Mouse (Mus musculus): Measurements from ENCODE around the gene Trim71. TPM values are rescaled to one million over a fixed set of nuclear protein-coding genes. Genes with fewer than 3 reads are reported as not detected.

The Trim71 gene
- polyA plus RNA-seq, 1 experiment from 2014 or later, result 0.05 TPM

DNA sequence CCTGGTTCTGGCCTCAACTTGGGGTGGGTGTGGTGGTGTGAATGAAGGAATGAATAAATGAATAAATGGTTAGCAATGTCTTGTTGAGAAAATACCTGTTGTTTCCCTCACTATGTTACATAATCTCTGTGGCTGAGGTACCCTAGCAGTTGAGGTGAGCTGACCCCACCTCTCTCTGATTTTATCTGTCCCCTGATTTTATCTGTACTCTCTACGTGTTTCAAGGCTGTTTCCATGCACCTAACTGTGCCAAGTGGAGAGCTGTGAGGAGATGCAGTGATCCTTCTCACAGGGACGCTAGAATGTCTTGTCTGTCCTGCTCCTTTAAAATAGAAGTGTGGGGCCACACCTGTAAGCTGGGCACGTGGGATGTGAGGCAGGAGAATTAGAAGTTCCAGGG, 105.7 kb downstream of the Trim71 start:
- H3K4me1 ChIP-seq (ENCODE audit: insufficient read depth), result no peaks in the 10 kb centered on the region
- ATAC-seq (no peak), DNase-seq (no peak)
- no peak overlapping the region for H3K9ac ChIP-seq (replicated peaks)
- H3K9me3 ChIP-seq (ENCODE audit: low read length), result no peaks in the 10 kb centered on the region
- WGBS (ENCODE audit: insufficient replicate concordance), result 66% methylated on average over 3 of the region's 3 CpGs
- no peak overlapping the region for H3K4me2 ChIP-seq (ENCODE audit: low read depth, low read length)
- no peak for TF ChIP-seq CTCF (IDR thresholded peaks at IDR 0.05; ENCODE audit: low read depth)
- no peak for TF ChIP-seq EP300 (IDR thresholded peaks at IDR 0.05; ENCODE audit: low read depth)
- peaks cover 6% of the 10 kb centered on the region for H3K36me3 ChIP-seq (replicated peaks; ENCODE audit: insufficient read depth, low read length)
- H3K27me3 ChIP-seq (ENCODE audit: insufficient read depth, low read length), result no peaks in the 10 kb centered on the region
- no peak overlapping the region for H3K27ac ChIP-seq (ENCODE audit: low read depth)
- no peak overlapping the region for H3K4me3 ChIP-seq (ENCODE audit: low read depth, low read length)

Other genes with a start within 250 kb of the Trim71 start
- not detected in 2 replicates for gene Bcl2a1c, start 234.2 kb downstream of the Trim71 start, polyA plus RNA-seq (2015; fragmentation: Nextera tagmentation; extraction: Ambion mirVana)
- 19.9 and 20.1 TPM in 2 replicates for gene Crtap, start 173.7 kb downstream of the Trim71 start, polyA plus RNA-seq (2015; fragmentation: Nextera tagmentation; extraction: Ambion mirVana)
- 10.3 and 10.7 TPM in 2 replicates for gene Glb1, start 163.3 kb downstream of the Trim71 start, polyA plus RNA-seq (2015; fragmentation: Nextera tagmentation; extraction: Ambion mirVana)
- 1.4 and 2.2 TPM in 2 replicates for gene Tmppe, start 163.3 kb downstream of the Trim71 start, polyA plus RNA-seq (2015; fragmentation: Nextera tagmentation; extraction: Ambion mirVana)
- not detected in 2 replicates for gene Ccr4, start 59.5 kb downstream of the Trim71 start, polyA plus RNA-seq (2015; fragmentation: Nextera tagmentation; extraction: Ambion mirVana)
- not detected in 2 replicates for gene C130032M10Rik, start 48.7 kb downstream of the Trim71 start, polyA plus RNA-seq (2015; fragmentation: Nextera tagmentation; extraction: Ambion mirVana)
- gene Cnot10, start 75.8 kb upstream of the Trim71 start, polyA plus RNA-seq (2015; fragmentation: Nextera tagmentation; extraction: Ambion mirVana), result 14.4 and 15.8 TPM in 2 replicates
- 14.4 and 16.3 TPM in 2 replicates for gene Dync1li1, start 124.4 kb upstream of the Trim71 start, polyA plus RNA-seq (2015; fragmentation: Nextera tagmentation; extraction: Ambion mirVana)
- 27.7 and 30.1 TPM in 2 replicates for gene Cmtm6, start 166.7 kb upstream of the Trim71 start, polyA plus RNA-seq (2015; fragmentation: Nextera tagmentation; extraction: Ambion mirVana)
- 57.7 and 58.2 TPM in 2 replicates for gene Cmtm7, start 217.5 kb upstream of the Trim71 start, polyA plus RNA-seq (2015; fragmentation: Nextera tagmentation; extraction: Ambion mirVana)

All from liver, postnatal 0 days (tissue).